Mouse (Mus musculus) left cerebral cortex, postnatal 25 days (tissue): ENCODE results near the gene Mfrp. TPM values are rescaled to one million over a fixed set of nuclear protein-coding genes. Genes with fewer than 3 reads are reported as not detected.

Experiments
- DNase-seq, 2 experiments: peaks; one replicate each; pipeline ENCODE4 v3.0.0; 2022; ENCODE audit warnings: low spot score in 2 of 2, mixed read lengths in 1 of 2
- intact Hi-C: fragments of 180-260 bp; cut with DNase I; formaldehyde crosslinking; loops from one replicate; pipeline ENCODE4 v1.15.1; 2025
- total RNA-seq, 2 experiments: library from RNA; stranded (reverse); gene quantifications; 2 replicates each; pipeline ENCODE4 v1.2.3; 2021

Mfrp gene
- total RNA-seq, 2 experiments from 2014 or later, result 0.55 to 1.6 TPM

DNA sequence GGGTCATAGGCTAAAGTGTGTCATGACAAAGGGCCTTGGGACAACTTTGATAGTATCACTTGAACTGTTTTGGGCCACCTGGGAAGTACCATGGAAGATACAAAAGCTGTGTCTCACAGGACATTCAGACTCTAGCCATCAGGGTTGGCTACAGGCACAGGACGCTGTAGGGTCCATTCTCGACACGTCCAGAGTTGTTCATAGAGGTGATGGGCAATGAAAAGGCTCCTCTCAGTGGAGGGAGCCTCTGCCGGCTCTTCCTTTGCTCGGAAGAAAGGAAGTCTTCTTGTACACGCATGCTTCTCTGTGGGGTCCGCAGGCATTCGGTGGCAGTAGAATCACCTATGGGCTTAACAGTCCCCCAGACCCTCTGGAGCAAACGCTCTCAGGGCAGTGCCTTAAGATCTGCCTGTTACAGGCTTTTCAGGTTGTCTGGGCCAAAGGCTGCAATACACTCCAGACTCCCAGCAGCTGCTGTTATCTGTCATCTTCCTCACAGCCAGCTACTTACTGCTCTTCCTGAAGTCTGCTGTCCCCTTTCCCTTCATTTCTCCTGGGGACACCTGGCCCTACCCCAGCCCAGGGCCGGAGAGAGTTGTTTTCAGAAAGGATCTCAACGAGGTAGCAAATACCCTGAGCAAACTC, 24.1 kb upstream of the Mfrp start:
- DNase-seq, result no peak
- intact Hi-C loops, result no loop called here

DNA sequence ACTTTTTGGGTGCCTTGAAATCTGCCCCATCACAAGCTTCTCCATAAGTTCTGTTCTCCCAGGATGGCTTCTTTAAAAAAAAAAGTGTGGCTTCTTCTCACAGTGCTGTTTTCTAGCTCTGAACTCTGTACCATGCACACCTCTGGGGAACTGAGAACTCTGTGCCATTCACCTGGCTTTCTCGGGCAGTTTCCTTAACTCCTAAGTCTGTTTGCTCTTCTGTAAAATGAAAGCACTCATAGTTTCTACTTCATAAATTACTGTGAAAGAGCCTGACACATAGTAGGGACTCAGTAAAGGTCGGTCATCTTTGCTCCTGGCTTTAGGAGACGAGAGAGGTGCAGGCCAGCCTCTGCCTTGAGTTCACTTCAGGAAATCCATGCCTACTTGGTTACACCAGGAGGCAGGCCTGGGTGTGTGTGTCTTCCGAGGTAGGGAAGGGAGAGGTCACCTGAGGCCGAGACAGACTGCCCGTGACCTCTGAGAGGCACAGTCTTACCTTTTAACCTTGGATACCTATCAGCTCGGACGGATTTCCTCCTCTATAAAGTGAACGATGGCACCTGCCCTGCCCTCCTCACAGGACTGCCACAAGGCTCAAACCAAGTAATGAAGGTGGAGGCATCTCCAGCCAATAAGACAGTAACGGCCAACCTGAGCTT, 23.3 kb upstream of the Mfrp start:
- DNase-seq, result no peak
- intact Hi-C loops, result no loop called here

DNA sequence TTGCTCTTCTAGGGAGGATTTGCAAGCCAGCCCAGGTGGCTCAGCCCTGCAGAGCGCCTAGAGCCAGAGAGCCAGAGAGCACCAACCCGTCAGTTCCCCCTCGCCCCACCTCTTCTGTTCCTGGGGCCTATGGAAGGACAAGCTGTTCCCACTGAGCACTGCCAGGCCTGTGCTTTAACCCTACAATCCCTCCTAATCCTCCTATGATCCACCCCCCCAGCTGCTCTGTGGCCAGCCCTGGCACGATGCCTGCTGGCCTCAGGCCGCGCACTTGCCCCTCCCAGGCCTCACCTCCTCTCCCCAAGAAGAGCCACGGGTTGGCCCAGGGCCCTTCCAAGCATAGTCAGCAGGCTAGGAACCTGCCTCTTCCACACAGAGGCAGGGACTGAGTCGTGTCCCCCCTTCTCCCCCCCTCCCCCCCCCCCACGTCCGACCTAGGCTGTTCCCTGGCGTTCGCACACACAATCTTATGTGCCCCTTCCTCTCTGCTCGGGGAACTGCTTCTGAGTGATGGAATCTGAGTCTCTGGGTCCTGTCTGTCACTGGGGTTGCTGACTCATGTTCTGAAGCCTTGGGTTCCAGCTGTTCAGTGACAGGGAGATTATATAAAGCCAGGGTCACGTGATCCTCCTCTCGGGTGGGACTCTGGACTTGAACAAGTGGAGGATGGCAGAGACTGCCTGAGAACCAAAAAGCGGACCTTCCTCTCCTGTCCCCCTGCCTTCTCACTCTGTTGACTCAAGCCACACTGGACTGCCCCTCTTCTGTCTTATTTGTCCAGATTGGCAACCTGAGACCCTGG, 22.4 kb upstream of the Mfrp start:
- intact Hi-C loops, result no loop called here
- peak; percentile 57 to 75 for DNase-seq

DNA sequence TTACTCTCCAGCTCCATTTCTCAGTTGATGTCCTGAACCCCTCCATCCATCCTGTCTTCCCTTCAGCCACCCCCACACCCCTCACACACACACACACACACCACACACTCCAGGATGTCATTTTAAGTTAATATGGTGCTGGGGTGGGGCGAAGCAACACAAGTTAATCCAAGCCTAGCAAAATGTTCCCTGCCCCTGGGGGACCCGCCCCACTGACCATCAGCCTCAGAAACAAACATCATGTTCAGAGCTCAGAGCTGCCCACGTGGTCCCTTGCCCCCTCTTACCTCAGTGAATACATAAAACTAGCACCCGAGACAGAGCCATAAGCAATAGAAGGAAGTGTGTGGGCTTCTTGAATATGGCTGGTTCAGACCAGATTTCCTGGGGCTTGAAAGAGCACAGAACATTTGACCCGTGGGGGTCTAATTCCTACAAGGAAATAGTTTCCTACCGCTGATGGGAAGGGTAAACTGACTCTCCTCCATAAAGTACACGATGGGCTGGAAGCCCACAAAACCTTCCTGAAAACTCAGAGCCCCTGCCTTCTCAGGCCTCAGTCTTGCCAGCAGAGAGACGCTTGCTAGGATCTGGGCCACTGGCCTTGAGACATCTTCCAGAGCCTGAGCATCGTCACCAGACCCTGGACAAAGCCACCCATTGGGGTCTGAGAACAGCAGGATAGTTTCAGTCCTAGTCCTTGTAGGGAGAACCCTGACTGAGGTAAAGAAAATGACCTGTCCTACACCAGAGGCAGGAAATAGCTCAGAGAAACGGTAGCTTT, 21.3 kb upstream of the Mfrp start:
- intact Hi-C loops, result loop anchor here (5.0 kb wide), 1 partner anchor 533 kb away; no protein-coding TSS in a partner anchor

DNA sequence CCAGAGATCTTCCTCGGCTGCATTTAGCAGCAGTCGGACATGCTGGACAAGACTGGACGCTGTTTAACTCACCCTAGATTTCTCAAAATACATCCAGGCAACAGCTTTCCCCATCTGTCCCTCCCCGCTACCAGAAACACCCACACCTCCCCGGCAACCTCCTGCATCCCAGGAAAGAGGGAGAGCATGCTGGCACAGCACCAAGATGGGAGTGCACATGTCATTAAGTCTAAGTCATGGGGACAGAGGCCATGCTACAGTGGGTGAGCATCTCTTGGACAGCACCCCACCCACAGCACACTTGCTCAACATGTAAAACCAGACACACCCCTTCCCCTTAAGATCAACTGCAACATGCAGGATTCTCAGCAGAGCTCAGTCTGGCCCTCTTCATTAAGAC, 20.6 kb upstream of the Mfrp start:
- peak; percentile 57 to 83 for DNase-seq
- intact Hi-C loops, result loop anchor here (5.0 kb wide), 1 partner anchor 534 kb away; no protein-coding TSS in a partner anchor

More for the DNA sequence above, 21.3 kb upstream of the Mfrp start:
- peak in 1 of 2 experiments; percentile 2 for DNase-seq

DNA sequence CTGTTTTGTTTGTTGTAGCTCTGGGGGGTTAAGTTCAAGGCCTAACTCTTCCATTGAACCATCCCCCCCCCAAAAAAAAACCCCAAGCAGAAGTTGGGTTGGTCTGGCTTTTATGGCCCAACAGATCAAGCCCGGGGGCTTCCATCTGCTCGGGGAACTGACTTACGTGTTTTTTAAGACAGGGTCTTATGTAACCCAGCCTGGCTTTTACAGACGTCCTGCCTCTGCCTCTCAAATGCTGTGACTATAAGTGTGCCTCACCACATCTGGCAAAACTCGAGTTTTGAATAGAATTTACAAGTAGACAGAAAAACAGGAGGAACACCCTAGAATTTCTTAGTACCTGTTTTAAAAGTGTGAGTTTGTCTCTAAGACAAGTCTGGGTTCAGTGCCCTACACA, 19.9 kb upstream of the Mfrp start:
- DNase-seq, result no peak
- intact Hi-C loops, result loop anchor here (5.0 kb wide), 1 partner anchor 534 kb away; no protein-coding TSS in a partner anchor

DNA sequence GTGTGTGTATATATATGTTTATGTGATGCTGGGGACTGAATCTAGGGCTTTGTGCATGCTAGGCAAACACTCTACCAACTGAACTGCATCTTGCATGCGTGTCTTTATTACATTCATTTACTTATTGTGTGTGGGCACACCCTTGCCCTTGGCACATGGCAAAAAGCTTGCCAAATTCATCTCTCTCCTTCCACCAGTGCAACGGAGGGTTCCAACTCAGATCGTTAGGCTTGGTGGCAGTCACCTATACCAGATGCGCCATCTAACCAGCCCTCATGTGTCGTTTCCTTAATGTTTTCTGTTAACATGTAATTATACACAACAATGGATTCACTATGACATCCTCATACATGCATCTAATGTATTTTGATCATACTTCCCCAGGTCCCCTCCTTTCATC, 19.3 kb upstream of the Mfrp start:
- intact Hi-C loops, result loop anchor here (5.0 kb wide), 1 partner anchor 535 kb away; no protein-coding TSS in a partner anchor
- DNase-seq, result no peak

DNA sequence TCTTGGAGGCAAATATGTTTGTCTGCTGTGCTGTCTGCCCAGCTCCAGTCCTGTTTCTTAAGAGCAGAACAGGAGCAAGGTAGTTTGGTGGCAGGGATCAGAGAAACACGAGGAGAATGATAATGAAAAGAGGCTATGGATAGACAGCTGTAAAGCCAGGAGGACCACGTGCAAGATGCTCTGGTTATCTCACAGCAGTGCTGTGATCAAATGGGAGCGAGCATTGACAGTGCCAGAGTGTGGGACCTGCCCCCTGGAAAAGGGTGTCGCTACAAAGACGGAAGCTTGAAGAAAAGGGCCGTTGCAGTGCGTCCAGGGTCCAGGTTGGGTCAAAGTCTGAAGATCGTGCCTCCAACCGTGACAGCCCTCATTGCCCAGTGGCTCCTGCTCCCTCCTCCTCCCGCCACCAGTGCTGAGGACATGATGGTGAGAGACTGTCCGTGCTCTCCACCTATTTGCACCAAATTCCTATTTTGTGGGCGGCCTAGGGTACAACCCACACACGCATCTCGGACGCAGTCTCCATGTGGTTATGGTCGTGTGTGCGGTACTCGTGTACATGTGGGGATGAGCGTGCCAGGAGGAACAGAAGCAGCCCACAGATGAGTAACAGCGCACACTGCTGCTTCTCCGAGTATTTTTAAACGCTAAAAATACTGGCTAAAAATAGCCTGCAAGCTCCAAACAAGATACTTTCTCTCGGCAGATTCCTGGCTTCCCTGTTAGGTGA, 18.0 kb upstream of the Mfrp start:
- DNase-seq, result peak; percentile 78 to 95
- intact Hi-C loops, result loop anchor here (5.0 kb wide), 1 partner anchor 536 kb away; no protein-coding TSS in a partner anchor

DNA sequence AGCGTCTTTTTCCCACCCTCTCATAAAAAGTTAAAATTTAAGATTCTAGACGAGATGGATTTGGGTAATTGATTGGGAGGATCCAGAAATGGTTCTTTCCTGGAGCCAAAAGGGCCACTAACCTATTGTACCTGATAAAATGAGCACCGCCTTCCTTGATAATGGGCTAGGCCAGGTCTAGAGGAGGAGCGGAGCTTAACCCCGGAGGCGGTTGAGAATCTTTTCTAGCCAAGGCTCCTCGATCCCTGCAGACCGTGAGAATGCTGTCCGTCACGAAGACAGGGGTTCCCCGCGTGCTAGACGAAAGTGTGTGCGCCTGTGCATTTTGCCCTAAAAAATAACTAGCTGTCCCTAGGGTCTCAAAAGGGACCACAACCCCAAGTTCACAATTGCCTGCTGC, 17.3 kb upstream of the Mfrp start:
- intact Hi-C loops, result loop anchor here (5.0 kb wide), 1 partner anchor 537 kb away; no protein-coding TSS in a partner anchor
- no peak for DNase-seq

DNA sequence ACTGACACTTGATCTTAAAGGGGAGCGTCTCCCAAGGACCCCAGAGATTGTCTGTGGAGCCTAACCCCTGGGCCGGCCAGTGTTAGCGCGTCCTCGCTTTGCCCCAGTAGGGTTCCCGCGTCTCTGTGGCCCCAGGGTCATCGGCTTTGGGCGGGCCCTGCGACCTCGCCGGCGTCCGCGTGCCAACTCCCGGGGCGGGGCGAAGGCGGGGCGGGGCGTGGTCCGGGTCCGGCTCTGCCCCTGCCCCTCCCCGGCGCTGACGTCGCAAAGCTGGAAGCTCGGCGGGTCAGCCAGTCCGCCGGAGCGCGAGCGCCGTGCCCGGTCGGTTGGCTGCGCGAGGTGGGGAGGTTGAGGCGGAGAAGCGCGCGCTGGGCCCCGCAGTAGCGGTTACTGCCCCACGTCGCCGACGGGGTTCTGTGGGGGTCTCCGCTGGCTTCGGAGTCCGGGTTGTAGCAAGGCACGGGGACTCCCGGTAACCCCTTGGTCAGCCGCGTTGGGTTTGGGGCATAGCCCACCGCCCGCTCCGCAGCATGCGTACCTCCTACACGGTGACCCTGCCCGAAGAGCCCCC, 16.8 kb upstream of the Mfrp start:
- intact Hi-C loops, result loop anchor here (5.0 kb wide), 1 partner anchor 537 kb away; no protein-coding TSS in a partner anchor
- peak; percentile 92 to 93 for DNase-seq

DNA sequence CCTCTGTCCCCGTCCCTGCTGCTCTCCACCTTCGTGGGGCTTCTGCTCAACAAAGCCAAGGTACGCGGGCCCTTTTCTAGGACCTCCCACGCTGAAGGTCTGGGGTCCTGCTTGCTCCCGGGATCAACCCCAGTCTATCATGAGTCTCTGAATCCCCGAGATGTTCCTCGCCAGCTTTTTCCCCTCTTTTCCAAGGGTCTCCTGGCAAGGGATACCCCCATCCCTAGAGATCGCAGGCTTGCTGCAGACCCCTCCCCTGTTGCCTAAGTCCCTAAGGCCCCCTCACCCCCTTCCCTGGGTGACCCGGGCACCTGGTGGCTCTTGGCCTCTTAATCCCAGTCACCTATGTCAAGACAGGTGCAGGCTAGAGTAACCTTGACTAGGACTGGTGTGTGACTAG, 16.3 kb upstream of the Mfrp start:
- no peak for DNase-seq
- intact Hi-C loops, result no loop called here

DNA sequence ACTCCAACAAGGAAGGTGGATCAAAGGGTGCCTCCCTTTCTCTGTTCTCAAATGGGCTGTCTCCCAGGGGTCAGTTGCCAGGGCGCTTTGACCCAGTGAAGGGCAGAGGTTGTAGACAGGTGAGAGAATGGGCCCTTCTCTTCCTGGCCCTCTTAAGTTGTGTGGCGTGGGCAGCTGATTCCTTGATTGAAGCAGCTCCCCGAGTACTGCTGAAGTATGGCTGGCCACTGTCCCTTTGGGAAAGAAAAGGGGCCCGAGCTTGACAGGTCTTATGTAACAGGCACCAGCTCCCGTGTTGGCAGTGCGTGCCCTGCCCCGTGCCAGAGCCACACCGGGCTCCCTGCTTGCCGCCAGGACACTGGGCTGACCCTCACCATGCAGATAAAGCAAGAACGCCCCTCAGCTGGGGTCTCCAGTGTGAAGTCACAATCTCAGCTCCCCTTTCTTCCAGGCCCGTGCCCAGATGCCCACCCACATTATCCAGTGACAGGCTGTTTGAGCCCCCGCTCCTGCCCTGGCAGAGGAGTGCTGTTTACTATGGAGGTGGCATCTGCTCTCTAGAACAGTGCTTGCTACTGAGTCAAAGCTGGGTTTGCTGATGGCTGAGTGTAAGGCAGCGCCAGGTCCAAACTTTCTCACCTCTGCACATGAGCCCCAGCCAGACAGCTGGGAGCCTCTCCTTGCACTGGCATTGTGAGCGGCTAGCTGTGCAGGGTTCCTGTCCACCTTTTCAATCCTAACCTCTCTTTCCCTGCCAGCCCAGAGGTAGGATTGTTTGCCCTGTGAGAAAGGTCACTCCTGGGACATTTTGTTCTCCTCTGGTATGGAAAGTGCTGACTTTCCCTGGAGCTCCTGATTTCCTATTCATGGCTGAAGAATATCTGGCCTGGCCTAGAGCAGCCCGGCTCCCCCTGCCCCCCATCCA, 15.5 kb upstream of the Mfrp start:
- intact Hi-C loops, result loop anchor here (2.0 kb wide), 1 partner anchor 19 kb away; the partner anchor contains the start of gene Usp2
- peak; percentile 73 to 86 for DNase-seq

DNA sequence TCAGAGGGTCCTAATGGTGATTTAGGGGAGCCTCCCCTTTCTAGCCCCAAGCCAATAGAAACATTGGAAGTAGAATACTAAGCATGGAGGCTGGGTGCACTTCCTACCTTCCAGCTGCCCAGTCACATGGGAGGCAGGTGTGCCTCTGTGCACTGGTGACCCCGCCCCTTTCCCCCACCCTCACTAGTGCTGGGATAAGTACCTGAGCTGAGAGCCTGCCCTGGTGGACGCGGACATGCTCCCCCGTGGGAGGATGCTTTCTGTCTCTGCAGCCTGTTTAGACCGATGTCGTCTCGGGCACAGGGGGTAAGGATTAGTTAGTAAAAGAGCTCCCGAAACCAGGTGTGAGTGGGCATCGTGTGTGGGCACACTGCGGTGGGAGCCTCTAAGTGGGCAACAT, 14.6 kb upstream of the Mfrp start:
- intact Hi-C loops, result loop anchor here (2.0 kb wide), 1 partner anchor 20 kb away; the partner anchor contains the start of gene Usp2
- no peak for DNase-seq

DNA sequence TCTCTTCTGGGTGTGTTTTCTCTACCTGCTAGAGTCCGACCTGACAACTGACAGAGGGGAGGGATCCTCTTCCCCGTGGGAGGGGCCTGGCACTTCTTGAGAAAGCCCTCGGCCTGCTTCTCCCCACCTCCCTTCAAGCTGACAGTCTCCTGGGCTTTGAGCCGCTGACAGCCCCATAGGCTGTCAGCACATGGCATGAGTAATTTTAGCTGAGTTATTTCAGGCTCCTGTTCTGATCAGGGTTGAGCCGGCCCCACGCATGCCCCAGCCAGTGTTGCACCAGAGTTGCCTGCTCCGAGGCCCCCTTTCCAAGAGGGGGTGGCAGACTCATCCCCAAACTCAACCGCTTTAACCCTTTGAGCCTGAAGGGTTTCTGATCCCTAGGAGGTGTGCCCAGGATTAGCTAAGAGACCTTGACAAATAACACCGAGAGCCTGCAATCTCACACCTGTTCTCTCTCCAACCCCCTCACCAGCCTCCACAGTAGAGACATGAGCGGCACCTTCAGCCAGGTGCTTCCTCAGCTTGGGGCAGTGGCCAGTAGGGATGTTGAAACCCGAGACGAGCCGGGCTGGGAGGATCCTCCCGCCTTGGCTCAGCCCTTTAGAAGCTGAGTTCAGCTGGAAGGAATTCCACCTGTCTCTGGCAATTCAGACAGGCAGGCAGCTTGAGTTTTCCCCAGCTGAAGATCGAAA, 13.6 kb upstream of the Mfrp start:
- DNase-seq, result peak; percentile 62 to 89
- intact Hi-C loops, result loop anchor here (2.0 kb wide), 1 partner anchor 21 kb away; the partner anchor contains the start of gene Usp2

DNA sequence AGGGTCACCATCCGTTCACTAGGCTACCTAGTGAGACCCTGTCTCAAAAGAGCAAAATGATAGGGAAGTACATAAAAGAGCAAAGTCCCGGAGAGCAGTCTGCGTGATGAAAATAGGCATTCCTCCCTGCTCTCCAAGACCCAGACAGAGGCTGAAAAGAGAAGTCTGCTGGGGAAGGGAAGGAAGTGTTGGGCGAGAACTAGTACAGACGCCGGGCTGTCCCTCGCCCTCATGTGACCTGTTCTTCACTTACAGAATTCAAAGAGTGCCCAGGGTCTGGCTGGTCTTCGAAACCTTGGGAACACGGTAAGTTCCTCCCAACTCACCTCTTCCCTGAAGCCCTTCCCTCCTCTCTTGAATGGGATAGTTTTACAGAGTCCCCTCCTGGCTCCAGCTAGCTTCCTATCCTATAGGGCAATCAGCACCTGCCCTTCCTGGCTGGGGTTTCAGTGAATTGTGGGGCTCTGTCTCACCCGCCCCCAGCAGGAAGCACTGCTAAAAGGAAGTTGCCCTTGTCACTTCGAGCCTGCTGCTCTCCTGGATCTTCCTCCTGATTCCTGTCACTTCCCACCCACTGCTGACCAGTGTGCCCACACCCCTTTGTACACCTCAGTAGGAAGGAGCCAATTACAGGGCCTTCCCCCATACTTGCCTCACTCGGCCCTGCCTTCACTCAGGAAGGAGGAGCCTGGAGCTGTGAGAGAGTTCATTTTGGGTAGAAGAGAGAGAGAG, 12.5 kb upstream of the Mfrp start:
- intact Hi-C loops, result no loop called here
- peak in 1 of 2 experiments; percentile 56 for DNase-seq
